Mouse (Mus musculus): ENCODE results near the gene Dars.

Dars gene

GRCm38 (mm10) chr1:128411141-128411540 is 6.0 kb downstream of the Dars start:
- DNase-seq, result no peak

- no peak for DNase-seq
Observed at GRCm38 (mm10) chr1:128406846-128407245, 10.3 kb downstream of the Dars start.

GRCm38 (mm10) chr1:128405675-128406074 is 11.5 kb downstream of the Dars start:
- no peak for DNase-seq

- peak; percentile 68 for DNase-seq
Observed at GRCm38 (mm10) chr1:128405041-128405481, 12.1 kb downstream of the Dars start.

- DNase-seq, result no peak
Observed at GRCm38 (mm10) chr1:128400926-128401325, 16.2 kb downstream of the Dars start.

- peak in 1 of 2 experiments; percentile 11 for DNase-seq
Observed at GRCm38 (mm10) chr1:128399941-128400915, 16.9 kb downstream of the Dars start.

- DNase-seq, result no peak
Observed at GRCm38 (mm10) chr1:128398738-128399445, 18.3 kb downstream of the Dars start.

- DNase-seq, result no peak
Observed at GRCm38 (mm10) chr1:128394657-128395056, 22.5 kb downstream of the Dars start.

GRCm38 (mm10) chr1:128392382-128392781 is 24.8 kb downstream of the Dars start:
- no peak for DNase-seq

- no peak for DNase-seq
Observed at GRCm38 (mm10) chr1:128386487-128386886, 30.7 kb downstream of the Dars start.

- DNase-seq, result no peak
Observed at GRCm38 (mm10) chr1:128376841-128377240, 40.3 kb downstream of the Dars start.

GRCm38 (mm10) chr1:128372143-128372860 is 44.9 kb downstream of the Dars start:
- peak in 1 of 2 experiments; percentile 36 for DNase-seq

- peak; percentile 74 to 82 for DNase-seq
Observed at GRCm38 (mm10) chr1:128368732-128369441, 48.3 kb downstream of the Dars start.

GRCm38 (mm10) chr1:128360601-128361000 is 56.6 kb downstream of the Dars start:
- peak; percentile 59 to 63 for DNase-seq

GRCm38 (mm10) chr1:128359554-128360376 is 57.4 kb downstream of the Dars start, which contains the start of gene Mcm6:
Gene Mcm6 (minus strand): TSS chr1:128359664.
- peak; percentile 97 to 98 for DNase-seq

- DNase-seq, result peak; percentile 38 to 51
Observed at GRCm38 (mm10) chr1:128358916-128359553, 58.1 kb downstream of the Dars start.

- peak; percentile 14 to 17 for DNase-seq
Observed at GRCm38 (mm10) chr1:128358276-128358675, 58.9 kb downstream of the Dars start.

- DNase-seq, result no peak
Observed at GRCm38 (mm10) chr1:128357452-128357851, 59.7 kb downstream of the Dars start.

- no peak for DNase-seq
Observed at GRCm38 (mm10) chr1:128353092-128353491, 64.1 kb downstream of the Dars start.

GRCm38 (mm10) chr1:128344232-128344631 is 72.9 kb downstream of the Dars start:
- no peak for DNase-seq
